Mouse (Mus musculus) right cerebral cortex, adult 2 months (tissue): ENCODE data around the gene Tmem41b.

Experiments
- DNase-seq, 2 experiments: peaks; one replicate each; pipeline ENCODE4 v3.0.0; 2021 to 2022; ENCODE audit warnings: low spot score in 2 of 2

Tmem41b gene

DNA sequence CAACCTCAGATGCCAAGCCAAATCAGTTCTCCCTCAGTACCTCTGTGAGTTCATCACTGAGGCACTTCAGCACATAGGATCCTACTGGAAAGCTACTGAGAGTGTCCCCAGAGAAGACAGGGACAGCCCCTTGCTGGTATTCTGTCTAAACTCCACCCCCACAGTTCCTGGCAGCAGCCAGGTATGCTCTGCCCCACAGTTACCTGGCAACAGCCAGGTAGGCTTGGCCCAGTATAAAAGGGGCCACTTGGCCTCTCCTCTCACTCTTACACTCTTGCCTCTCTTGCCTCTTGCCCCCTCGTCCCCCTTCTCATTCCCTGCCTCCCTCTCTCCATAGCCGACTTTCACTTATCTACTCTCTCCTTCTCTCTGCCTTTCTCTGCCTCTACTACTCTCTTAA is 61.8 kb downstream of the Tmem41b start:
- no peak for DNase-seq

- no peak for DNase-seq
Measured at GRCm38 (mm10) chr7:109922889-109923288, 63.8 kb downstream of the Tmem41b start.
